Mouse (Mus musculus) embryonic facial prominence, embryonic 10.5 days (tissue): ENCODE data around the gene Cyp27b1. TPM values are rescaled to one million over a fixed set of nuclear protein-coding genes. Genes with fewer than 3 reads are reported as not detected.
"Not testable (repeated sequence)": the region's sequence is repeated elsewhere in the genome, so short reads cannot be mapped to it uniquely, and the experiment has no call there.

Experiments
- DNase-seq: peaks from one replicate; pipeline ENCODE4 v3.0.0-alpha.2; 2017; ENCODE audit warnings: low spot score
- H3K27ac ChIP-seq: fragments of 300-500 bp; sonication (generic); replicated peaks from 2 replicates; pipeline ENCODE4 v1.5.1; 2016; ENCODE audit warnings: mild to moderate bottlenecking
- H3K27me3 ChIP-seq: fragments of 300-500 bp; sonication (generic); replicated peaks from 2 replicates; pipeline ENCODE4 v1.6.1; 2016; ENCODE audit warnings: low read depth, mild to moderate bottlenecking; ENCODE audit not compliant: poor library complexity, severe bottlenecking
- H3K36me3 ChIP-seq: fragments of 300-500 bp; sonication (generic); replicated peaks from 2 replicates; pipeline ENCODE4 v1.6.1; 2016; ENCODE audit warnings: mild to moderate bottlenecking, moderate library complexity
- H3K4me1 ChIP-seq: fragments of 300-500 bp; sonication (generic); 2 replicates; pipeline ENCODE4 v1.6.1; 2016
- H3K4me3 ChIP-seq: fragments of 300-500 bp; sonication (generic); 2 replicates; pipeline ENCODE4 v1.5.1; 2016; ENCODE audit warnings: mild to moderate bottlenecking, moderate library complexity
- H3K9me3 ChIP-seq: fragments of 300-500 bp; sonication (generic); 2 replicates; pipeline ENCODE4 v1.6.1; 2016; ENCODE audit warnings: mild to moderate bottlenecking
- WGBS: fragments of 180-500 bp; shearing (Covaris S2); methylation state at CpG from one replicate; pipeline ENCODE4 v1.1.7; 2016; 5-methylcytosine and 5-hydroxymethylcytosine counted together
- polyA plus RNA-seq: library from polyadenylated mRNA; unstranded; fragments of >200 nt; fragmentation: Nextera tagmentation; extraction: Ambion mirVana; gene quantifications from 2 replicates; pipeline ENCODE4 v1.2.1, GENCODE M21; 2016

Gene Cyp27b1
- polyA plus RNA-seq, 1 experiment from 2014 or later: 0.14 TPM

DNA sequence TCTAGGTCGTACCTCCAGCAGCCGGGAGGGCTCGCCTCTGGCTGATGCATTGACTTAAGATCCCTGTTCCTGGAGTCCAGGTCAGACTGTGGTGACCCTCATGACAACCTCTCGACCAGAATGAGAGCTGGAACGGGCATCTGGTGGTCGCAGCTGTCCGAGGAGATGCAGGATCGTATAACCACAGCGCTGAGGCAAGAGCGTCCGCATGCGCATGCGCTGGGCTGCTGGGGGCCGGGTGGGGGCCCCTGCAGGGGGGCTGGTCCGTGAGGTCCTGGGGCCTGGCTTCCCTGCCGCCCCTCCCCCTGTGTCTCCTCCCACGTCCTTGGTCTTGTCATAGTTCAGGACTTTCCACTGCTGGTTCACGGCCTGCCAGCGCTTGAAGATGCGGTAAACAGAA, 8.4 kb downstream of the Cyp27b1 start:
- peak overlapping the region; percentile 13; the same call in 1 of the 2 replicates for H3K4me3 ChIP-seq
- 85% methylated on average over 20 of the region's 20 CpGs for WGBS
- H3K27me3 ChIP-seq: peaks cover 74% of the 10 kb centered on the region
- peaks cover 27% of the 10 kb centered on the region for H3K36me3 ChIP-seq
- H3K4me1 ChIP-seq: peaks cover 42% of the 10 kb centered on the region
- H3K9me3 ChIP-seq: no peaks in the 10 kb centered on the region
- DNase-seq: no peak
- no peak overlapping the region for H3K27ac ChIP-seq

GRCm38 (mm10) chr10:127058161-127058560, 10.1 kb downstream of the Cyp27b1 start:
- Histone ChIP-seq H3K4me3 (peak overlapping the region; percentile 95), H3K27ac (no peak overlapping the region), H3K36me3 (peaks cover 27% of the 10 kb centered on the region), H3K27me3 (peaks cover 66% of the 10 kb centered on the region), H3K4me1 (peaks cover 48% of the 10 kb centered on the region), H3K9me3 (no peaks in the 10 kb centered on the region)
- peak; percentile 88 for DNase-seq
- WGBS: 1% methylated on average over 9 of the region's 9 CpGs

GRCm38 (mm10) chr10:127058708-127059107, 10.7 kb downstream of the Cyp27b1 start:
- no peak for DNase-seq
- no peaks in the 10 kb centered on the region for H3K9me3 ChIP-seq
- peaks cover 48% of the 10 kb centered on the region for H3K4me1 ChIP-seq
- H3K27ac ChIP-seq: 0 out of 2 replicates have a peak overlapping the region, but pooled peaks have one; percentile 10
- peak overlapping the region; percentile 95 for H3K4me3 ChIP-seq
- WGBS: 14% methylated on average over 8 of the region's 8 CpGs
- peaks cover 63% of the 10 kb centered on the region for H3K27me3 ChIP-seq
- peaks cover 27% of the 10 kb centered on the region for H3K36me3 ChIP-seq

DNA sequence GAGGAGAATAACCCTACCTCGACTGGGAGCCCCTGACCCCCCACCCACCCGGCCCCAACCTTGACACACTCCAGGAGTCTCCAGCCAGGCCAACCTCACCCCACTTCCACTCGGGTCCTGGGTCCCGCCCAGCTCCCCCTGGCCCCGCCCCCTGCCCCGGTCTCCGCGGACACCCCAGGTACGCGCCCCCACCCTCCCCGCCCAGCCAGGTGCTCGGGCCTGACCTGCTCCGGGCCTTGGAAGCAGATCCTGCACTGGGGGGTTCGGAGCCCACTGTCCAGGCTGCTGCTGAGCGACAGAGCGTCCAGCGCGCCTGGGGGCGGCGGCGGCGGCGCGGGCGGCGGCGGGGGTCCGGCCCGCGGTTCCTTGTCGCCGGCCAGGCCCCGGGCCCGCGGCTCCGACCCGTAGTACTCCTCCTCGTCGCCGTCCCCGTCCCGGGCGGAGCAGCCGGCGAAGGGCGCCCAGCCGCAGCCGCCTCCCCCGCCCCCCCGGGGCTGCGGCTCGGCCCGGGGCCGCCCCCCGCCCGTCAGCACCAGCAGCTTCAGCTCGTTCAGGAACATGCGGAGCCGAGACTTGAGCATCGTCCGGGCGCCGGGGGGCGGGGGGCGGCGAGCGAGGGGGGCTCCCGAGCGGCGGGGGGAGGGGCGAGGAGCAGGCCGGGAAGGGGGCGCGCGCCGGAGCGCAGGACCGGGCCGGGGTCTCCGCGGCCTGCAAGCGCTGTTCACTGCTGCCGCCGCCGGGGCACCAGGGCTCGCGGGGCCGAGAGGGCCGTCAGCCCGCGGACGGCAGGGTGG, 11.3 kb downstream of the Cyp27b1 start:
- H3K4me3 ChIP-seq: peak overlapping the region; percentile 95
- peaks cover 48% of the 10 kb centered on the region for H3K4me1 ChIP-seq
- peaks cover 29% of the 10 kb centered on the region for H3K36me3 ChIP-seq
- peaks cover 61% of the 10 kb centered on the region for H3K27me3 ChIP-seq
- no peaks in the 10 kb centered on the region for H3K9me3 ChIP-seq
- DNase-seq: peak; percentile 67
- WGBS: under 1% methylated on average over 92 of the region's 92 CpGs
- peak overlapping the region; percentile 88 for H3K27ac ChIP-seq

- DNase-seq: peak; percentile 82
- peaks cover 56% of the 10 kb centered on the region for H3K4me1 ChIP-seq
- WGBS: under 1% methylated on average over 67 of the region's 72 CpGs
- H3K4me3 ChIP-seq: peak within 1 kb of the TSS; percentile 95
- H3K36me3 ChIP-seq: peaks cover 35% of the 10 kb centered on the region
- no peaks in the 10 kb centered on the region for H3K9me3 ChIP-seq
- peaks cover 61% of the 10 kb centered on the region for H3K27me3 ChIP-seq
- peak within 1 kb of the TSS; percentile 88 for H3K27ac ChIP-seq
Observed at GRCm38 (mm10) chr10:127059968-127060916, 12.2 kb downstream of the Cyp27b1 start, which contains the start of gene March9. Gene March9 (minus strand): TSS chr10:127060184.

- peaks cover 35% of the 10 kb centered on the region for H3K36me3 ChIP-seq
- H3K4me1 ChIP-seq: peaks cover 57% of the 10 kb centered on the region
- no peak overlapping the region for H3K27ac ChIP-seq
- peaks cover 58% of the 10 kb centered on the region for H3K27me3 ChIP-seq
- 36% methylated on average over 5 of the region's 5 CpGs for whole genome bisulfite sequencing
- peak overlapping the region; percentile 95; the same call in 1 of the 2 replicates for H3K4me3 ChIP-seq
- H3K9me3 ChIP-seq: no peaks in the 10 kb centered on the region
- DNase-seq: no peak
Observed at GRCm38 (mm10) chr10:127061085-127061484, 13.0 kb downstream of the Cyp27b1 start.

GRCm38 (mm10) chr10:127061513-127061912, 13.5 kb downstream of the Cyp27b1 start:
- H3K4me3 ChIP-seq: no peak overlapping the region
- no peak for DNase-seq
- WGBS: 73% methylated on average over 2 of the region's 2 CpGs
- peaks cover 58% of the 10 kb centered on the region for H3K4me1 ChIP-seq
- peaks cover 53% of the 10 kb centered on the region for H3K27me3 ChIP-seq
- no peaks in the 10 kb centered on the region for H3K9me3 ChIP-seq
- H3K36me3 ChIP-seq: peaks cover 35% of the 10 kb centered on the region
- H3K27ac ChIP-seq: no peak overlapping the region

DNA sequence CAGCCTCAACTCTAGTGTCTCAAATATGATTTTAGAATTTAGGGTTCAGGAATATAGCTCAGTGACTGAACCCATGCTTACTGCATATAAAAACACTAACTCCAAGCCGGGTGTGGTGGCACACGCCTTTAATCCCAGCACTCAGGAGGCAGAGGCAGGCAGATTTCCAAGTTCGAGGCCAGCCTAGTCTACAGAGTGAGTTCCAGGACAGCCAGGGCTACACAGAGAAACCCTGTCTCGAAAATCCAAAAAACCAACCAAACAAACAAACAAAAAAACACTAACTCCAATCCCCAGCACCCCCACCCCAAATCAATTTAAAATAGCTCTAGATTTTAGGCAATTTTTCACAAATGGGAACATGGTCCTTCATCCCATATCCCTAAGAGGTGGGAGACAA, 14.1 kb downstream of the Cyp27b1 start:
- WGBS: 85% methylated on average over 4 of the region's 4 CpGs
- not testable (repeated sequence) for H3K9me3 ChIP-seq, DNase-seq, H3K4me3 ChIP-seq, H3K27ac ChIP-seq
- H3K4me1 ChIP-seq: peaks cover 62% of the 10 kb centered on the region
- peaks cover 52% of the 10 kb centered on the region for H3K27me3 ChIP-seq
- peaks cover 35% of the 10 kb centered on the region for H3K36me3 ChIP-seq

DNA sequence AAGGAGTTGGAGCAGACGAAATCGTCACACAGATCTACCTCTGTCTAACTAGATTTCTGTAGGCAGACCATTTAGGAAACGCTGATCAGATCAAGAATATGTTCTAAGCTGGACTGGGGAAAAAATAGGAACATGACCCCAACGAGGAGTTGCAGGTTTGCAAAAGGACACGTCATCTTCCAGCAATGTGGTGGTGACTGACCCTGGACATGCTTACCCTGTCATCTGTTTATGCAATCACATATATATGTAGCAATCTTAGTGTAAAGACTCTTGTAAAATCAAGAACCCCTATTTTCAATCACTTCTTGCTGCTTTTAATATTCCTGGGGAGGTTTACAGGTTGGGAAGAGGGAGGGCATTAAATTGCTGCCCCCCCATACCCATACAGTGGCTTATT, 14.5 kb downstream of the Cyp27b1 start:
- Histone ChIP-seq H3K9me3 (no peaks in the 10 kb centered on the region), H3K36me3 (peaks cover 35% of the 10 kb centered on the region), H3K4me3 (peak overlapping the region; percentile 93), H3K27ac (peak overlapping the region; percentile 100; the same call in 1 of the 2 replicates), H3K27me3 (peaks cover 47% of the 10 kb centered on the region), H3K4me1 (peaks cover 62% of the 10 kb centered on the region)
- no peak for DNase-seq
- 83% methylated on average over 5 of the region's 5 CpGs for WGBS

GRCm38 (mm10) chr10:127063239-127063872, 15.3 kb downstream of the Cyp27b1 start, which contains the start of gene Cdk4:
Gene Cdk4 (plus strand): TSS chr10:127063534.
- WGBS: under 1% methylated on average over 46 of the region's 46 CpGs
- peaks cover 62% of the 10 kb centered on the region for H3K4me1 ChIP-seq
- peak within 1 kb of the TSS; percentile 100 for H3K27ac ChIP-seq
- peak; percentile 100 for DNase-seq
- peaks cover 41% of the 10 kb centered on the region for H3K36me3 ChIP-seq
- H3K9me3 ChIP-seq: no peaks in the 10 kb centered on the region
- peaks cover 39% of the 10 kb centered on the region for H3K27me3 ChIP-seq
- peak within 1 kb of the TSS; percentile 93 for H3K4me3 ChIP-seq

- peaks cover 62% of the 10 kb centered on the region for H3K4me1 ChIP-seq
- DNase-seq: peak; percentile 58
- no peaks in the 10 kb centered on the region for H3K9me3 ChIP-seq
- peak overlapping the region; percentile 100 for H3K27ac ChIP-seq
- peak overlapping the region; percentile 93 for H3K4me3 ChIP-seq
- peaks cover 31% of the 10 kb centered on the region for H3K27me3 ChIP-seq
- peaks cover 46% of the 10 kb centered on the region for H3K36me3 ChIP-seq
- 16% methylated on average over 37 of the region's 37 CpGs for WGBS
Observed at GRCm38 (mm10) chr10:127063913-127064870, 16.1 kb downstream of the Cyp27b1 start.
